Comparison of ENCODE assay signal across 26 mouse cellular contexts in the genomic region with DNA sequence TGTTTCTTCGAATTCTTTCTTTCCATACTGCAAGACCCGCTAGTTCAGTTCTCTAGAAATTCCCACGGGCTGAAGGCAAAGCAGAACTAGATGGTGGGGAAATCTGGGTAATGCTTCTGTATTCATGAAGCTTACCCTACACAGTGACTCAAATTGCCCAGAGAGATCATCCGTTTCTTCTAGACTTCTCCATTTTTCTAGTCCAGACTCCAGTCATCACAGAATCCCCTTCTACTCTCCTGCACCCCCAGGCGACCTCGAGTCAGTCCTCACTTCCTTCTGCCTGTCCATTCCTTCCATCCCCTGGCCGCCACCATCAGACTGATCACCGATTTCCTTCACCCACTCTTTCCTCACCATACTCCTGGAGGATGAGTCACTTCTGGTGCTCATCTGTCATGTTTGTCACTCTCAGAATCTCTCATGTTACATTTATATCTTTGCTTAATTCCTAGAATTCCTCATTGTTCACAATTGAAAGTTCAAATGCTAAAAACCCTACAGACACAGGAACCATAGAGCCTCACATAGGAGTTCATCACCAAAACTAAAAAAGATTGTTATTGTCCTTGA. TPM values are rescaled to one million over a fixed set of nuclear protein-coding genes. Genes with fewer than 3 reads are reported as not detected.
A peak's percentile ranks its signal among the peaks of the same experiment; 100 is the strongest.
DNase-seq lines count a peak whose midpoint lies in the region; ATAC-seq and TF ChIP-seq lines count a peak whose summit lies in the region.
"Had no signal": no experiment of that assay in that cellular context is flagged by ENCODE, and none has a peak within 500 bp of the region (broad histone marks: within the 10 kb centered on the region; RNA-seq: fewer than 3 reads in every experiment).

No protein-coding gene starts in this region.

- no peak overlapping the region for H3K4me2 ChIP-seq in lung, postnatal 0 days (replicated peaks; ENCODE audit: low read depth, low read length)
- H3K4me2 ChIP-seq: embryonic facial prominence, embryonic 15.5 days; heart, embryonic 12.5 days; hindbrain, embryonic 13.5 days; limb, embryonic 12.5 days; midbrain, embryonic 15.5 days had no signal

- H3K27me3 ChIP-seq in lung, postnatal 0 days (replicated peaks; ENCODE audit: insufficient read depth, low read length): no peaks in the 10 kb centered on the region
- H3K27me3 ChIP-seq in C2C12 (ENCODE audit: control insufficient read depth, insufficient read depth, insufficient read length): no peaks in the 10 kb centered on the region
- H3K27me3 ChIP-seq: embryonic facial prominence, embryonic 15.5 days; heart, embryonic 12.5 days; hindbrain, embryonic 13.5 days; limb, embryonic 12.5 days; midbrain, embryonic 15.5 days had no signal

- no peak for TF ChIP-seq EP300 in lung, postnatal 0 days (IDR thresholded peaks at IDR 0.05)

- no peak for ATAC-seq in lung, postnatal 0 days
- peak; percentile 82 for ATAC-seq in granulocyte monocyte progenitor cell, adult 5-6 weeks (replicated peaks; ENCODE audit: poor library complexity, severe bottlenecking)
- ATAC-seq: inflammation-experienced regulatory T-cells, adult 6 months; midbrain, embryonic 15.5 days had no signal

- no peaks in the 10 kb centered on the region for H3K79me3 ChIP-seq in C2C12 (ENCODE audit: low read depth)

- no peak overlapping the region for H3K27ac ChIP-seq in lung, postnatal 0 days (ENCODE audit: low read length)
- no peak overlapping the region for H3K27ac ChIP-seq in gastrocnemius, adult 2 months
- H3K27ac ChIP-seq: embryonic facial prominence, embryonic 15.5 days; forebrain, embryonic 10.5 days; hindbrain, embryonic 13.5 days; limb, embryonic 12.5 days; liver, embryonic 14.5 days; midbrain, embryonic 15.5 days had no signal

- no peaks in the 10 kb centered on the region for H3K79me2 ChIP-seq in C2C12 (ENCODE audit: control insufficient read depth, insufficient read depth)

- no peak overlapping the region for H3K4me3 ChIP-seq in lung, postnatal 0 days (ENCODE audit: low read depth, low read length)
- H3K4me3 ChIP-seq in C2C12 (ENCODE audit: insufficient read depth, poor library complexity, severe bottlenecking): no peak overlapping the region
- H3K4me3 ChIP-seq in gastrocnemius, adult 2 months: no peak overlapping the region
- H3K4me3 ChIP-seq: embryonic facial prominence, embryonic 15.5 days; forebrain, embryonic 10.5 days; heart, embryonic 12.5 days; hindbrain, embryonic 13.5 days; limb, embryonic 12.5 days; midbrain, embryonic 15.5 days had no signal

- TF ChIP-seq CTCF in lung, postnatal 0 days (IDR thresholded peaks at IDR 0.05): no peak
- TF ChIP-seq CTCF in C2C12 (IDR thresholded peaks at IDR 0.05; ENCODE audit: control insufficient read depth, insufficient read depth, insufficient read length): no peak
- TF ChIP-seq CTCF in gastrocnemius, adult 2 months (IDR thresholded peaks at IDR 0.05): no peak

- H3K9me3 ChIP-seq in lung, postnatal 0 days (ENCODE audit: low read length): no peaks in the 10 kb centered on the region
- H3K9me3 ChIP-seq: embryonic facial prominence, embryonic 15.5 days; forebrain, embryonic 10.5 days; heart, embryonic 12.5 days; hindbrain, embryonic 13.5 days; limb, embryonic 12.5 days; midbrain, embryonic 15.5 days had no signal

- no peak overlapping the region for H3K9ac ChIP-seq in lung, postnatal 0 days (replicated peaks; ENCODE audit: low read depth)
- H3K9ac ChIP-seq: embryonic facial prominence, embryonic 15.5 days; heart, embryonic 12.5 days; hindbrain, embryonic 13.5 days; limb, embryonic 12.5 days; liver, embryonic 14.5 days; midbrain, embryonic 15.5 days had no signal

- H3K36me3 ChIP-seq in lung, postnatal 0 days (ENCODE audit: insufficient read depth, low read length): no peaks in the 10 kb centered on the region
- H3K36me3 ChIP-seq in C2C12 (ENCODE audit: control insufficient read depth, insufficient read depth): no peaks in the 10 kb centered on the region
- H3K36me3 ChIP-seq: embryonic facial prominence, embryonic 15.5 days; forebrain, embryonic 10.5 days; heart, embryonic 12.5 days; hindbrain, embryonic 13.5 days; limb, embryonic 12.5 days; midbrain, embryonic 15.5 days had no signal

- peak; percentile 28 for DNase-seq in layer of hippocampus, adult 11-12 months (ENCODE audit: low spot score)
- no peak for DNase-seq in layer of hippocampus, postnatal 10 days (ENCODE audit: low spot score in 2 of 2)
- peak; percentile 33 for DNase-seq in lung, postnatal 0 days (ENCODE audit: low spot score)
- DNase-seq in lung, adult 18-20 months: no peak
- DNase-seq in kidney, adult 11 months: no peak
- no peak for DNase-seq in gastrocnemius, adult 2 months
- DNase-seq: adrenal gland, adult 8-10 months; cerebellum, adult 11-12 months; cerebellum, postnatal 14 days; heart, postnatal 14 days; kidney, adult 8-10 months; kidney, postnatal 14 days; thymus, postnatal 36 days had no signal

- intact Hi-C loops in gastrocnemius, adult 2 months (cut with DNase I): no loop called here

- H3ac ChIP-seq in C2C12 (ENCODE audit: control insufficient read depth, insufficient read length, low read depth): no peak overlapping the region

- WGBS in lung, postnatal 0 days: 75% methylated on average over 8 of the region's 8 CpGs

- no peaks in the 10 kb centered on the region for H3K4me1 ChIP-seq in lung, postnatal 0 days (ENCODE audit: insufficient read depth, low read depth, low read length)
- H3K4me1 ChIP-seq: embryonic facial prominence, embryonic 15.5 days; forebrain, embryonic 10.5 days; heart, embryonic 12.5 days; hindbrain, embryonic 13.5 days; limb, embryonic 12.5 days; midbrain, embryonic 15.5 days had no signal

TF ChIP-seq in C2C12, 6 proteins besides CTCF, POLR2A, EP300 and RAD21:
- peak; percentile 31 for TF ChIP-seq MYOD1 (IDR thresholded peaks at IDR 0.05; ENCODE audit: control insufficient read depth, insufficient read length, low read depth)
- TF ChIP-seq CEBPB (IDR thresholded peaks at IDR 0.05; ENCODE audit: low read depth): no peak
- no peak for TF ChIP-seq MAX (IDR thresholded peaks at IDR 0.05)
- no peak for TF ChIP-seq FOSL1 (IDR thresholded peaks at IDR 0.05; ENCODE audit: insufficient read depth, low read length, poor library complexity, severe bottlenecking)
- TF ChIP-seq USF1 (IDR thresholded peaks at IDR 0.05; ENCODE audit: low read depth): no peak
- no peak for TF ChIP-seq MYOG (IDR thresholded peaks at IDR 0.05; ENCODE audit: control insufficient read depth, extremely low read depth, insufficient read length)

RNA-seq across cellular contexts. Expression of gene Il1a, which starts 10.3 kb away (rescaled TPM):
- under 1 TPM in 1 of 2 experiments, not detected in 1; 0.56 TPM for total RNA-seq in layer of hippocampus, postnatal 10 days (2021)
- polyA plus RNA-seq in lung, postnatal 0 days (2015; fragmentation: Nextera tagmentation; extraction: Ambion mirVana): 0.66 and 4.5 TPM in 2 replicates
- polyA plus RNA-seq in C2C12 (2012; fragmentation: generic; extraction: Trizol): not detected
- total RNA-seq in granulocyte monocyte progenitor cell, adult 5-6 weeks (2014; fragmentation: Nextera tagmentation): not detected in 2 replicates
- total RNA-seq in granulocyte monocyte progenitor cell, adult 5-6 weeks (2017): not detected in 2 replicates
- not detected for total RNA-seq in gastrocnemius, adult 2 months (2021)
- total RNA-seq: adrenal gland, adult 8-10 months; gastrocnemius, postnatal 4 days; megakaryocyte-erythroid progenitor cell, adult 5-6 weeks had no signal
- polyA plus RNA-seq: embryonic facial prominence, embryonic 15.5 days; forebrain, embryonic 10.5 days; heart, embryonic 12.5 days; limb, embryonic 12.5 days; lung, embryonic 16.5 days had no signal

RNA-seq across cellular contexts. Expression of gene Ckap2l, which starts 23.1 kb away (rescaled TPM):
- total RNA-seq in layer of hippocampus, postnatal 10 days (2021): 1 to 10 TPM; 3.3 to 4.1 TPM
- polyA plus RNA-seq in lung, postnatal 0 days (2015; fragmentation: Nextera tagmentation; extraction: Ambion mirVana): 2.6 and 3.2 TPM in 2 replicates
- polyA plus RNA-seq in C2C12 (2012; fragmentation: generic; extraction: Trizol): 17.9 TPM
- total RNA-seq in granulocyte monocyte progenitor cell, adult 5-6 weeks (2014; fragmentation: Nextera tagmentation): 17.1 and 49.8 TPM in 2 replicates
- 55.3 and 56.6 TPM in 2 replicates for total RNA-seq in granulocyte monocyte progenitor cell, adult 5-6 weeks (2017)
- under 1 TPM in 1 of 2 experiments, not detected in 1; 0.06 TPM for total RNA-seq in gastrocnemius, adult 2 months (2021)

RNA-seq across cellular contexts. Expression of gene Il1b, which starts 50.8 kb away (rescaled TPM):
- not detected for total RNA-seq in layer of hippocampus, postnatal 10 days (2021)
- polyA plus RNA-seq in lung, postnatal 0 days (2015; fragmentation: Nextera tagmentation; extraction: Ambion mirVana): 5.0 and 12.4 TPM in 2 replicates
- not detected for polyA plus RNA-seq in C2C12 (2012; fragmentation: generic; extraction: Trizol)
- not detected in 2 replicates for total RNA-seq in granulocyte monocyte progenitor cell, adult 5-6 weeks (2014; fragmentation: Nextera tagmentation)
- 0.52 and 4.5 TPM in 2 replicates for total RNA-seq in granulocyte monocyte progenitor cell, adult 5-6 weeks (2017)
- total RNA-seq in gastrocnemius, adult 2 months (2021): not detected
- polyA plus RNA-seq: forebrain, embryonic 10.5 days; hindbrain, embryonic 13.5 days; limb, embryonic 12.5 days; lung, embryonic 16.5 days; midbrain, embryonic 15.5 days had no signal

Comparison
In these comparisons a context has a peak if more than half of its experiments do, and no peak if none do; other contexts are left out.
1. DNase-seq: peak in layer of hippocampus, adult 11-12 months (single experiment) and lung, postnatal 0 days (single experiment); none in layer of hippocampus, postnatal 10 days (0 of 2), lung, adult 18-20 months (0 of 2), kidney, adult 11 months (single experiment) and gastrocnemius, adult 2 months (single experiment).